Mouse (Mus musculus): Measurements from ENCODE around the gene Mapkapk2.
"Not testable (repeated sequence)": the region's sequence is repeated elsewhere in the genome, so short reads cannot be mapped to it uniquely, and the experiment has no call there.

Mapkapk2 gene

DNA sequence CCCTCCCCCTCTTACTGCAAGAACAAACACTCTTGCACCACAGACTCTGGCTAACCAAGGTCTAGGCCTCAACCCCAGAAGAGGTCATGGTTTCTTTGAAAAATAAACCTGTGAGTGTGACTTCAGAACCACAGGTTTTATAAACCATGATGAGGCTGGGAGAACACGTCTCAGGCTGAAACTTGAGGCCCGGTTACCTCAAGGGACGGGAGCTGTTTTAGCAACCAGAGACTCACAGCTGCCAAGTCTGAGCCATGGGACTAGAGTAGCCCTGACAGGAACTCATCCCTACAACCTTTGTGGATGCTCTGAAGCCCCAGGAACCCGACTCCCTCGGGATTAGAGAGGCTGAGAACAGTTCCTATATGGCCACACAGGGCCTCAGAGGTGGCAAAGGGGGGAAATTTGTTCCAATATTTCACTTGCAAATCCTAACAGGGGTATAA is 48.2 kb downstream of the Mapkapk2 start:
- DNase-seq (ENCODE audit: low spot score in 2 of 2), result no peak

DNA sequence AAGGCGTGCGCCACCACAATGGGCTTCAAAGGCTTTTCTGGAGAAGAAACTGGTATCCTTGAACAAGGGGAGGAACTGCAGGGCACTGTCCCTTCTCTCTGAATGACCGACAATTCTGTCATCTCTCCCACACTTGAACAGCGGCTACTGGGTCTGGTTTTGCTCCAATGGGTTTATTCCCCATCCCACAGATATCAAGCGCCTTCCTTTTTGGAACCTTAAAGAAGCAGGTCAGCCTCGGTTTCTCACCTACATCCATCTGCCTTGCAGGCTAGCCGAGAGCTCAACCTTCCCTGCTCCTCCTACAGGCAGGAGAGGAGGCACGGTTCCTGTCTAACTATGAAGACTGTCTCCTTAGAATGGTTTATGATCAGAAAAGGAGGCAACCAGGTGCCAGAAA is 48.7 kb downstream of the Mapkapk2 start:
- DNase-seq (ENCODE audit: low spot score in 2 of 2), result no peak

DNA sequence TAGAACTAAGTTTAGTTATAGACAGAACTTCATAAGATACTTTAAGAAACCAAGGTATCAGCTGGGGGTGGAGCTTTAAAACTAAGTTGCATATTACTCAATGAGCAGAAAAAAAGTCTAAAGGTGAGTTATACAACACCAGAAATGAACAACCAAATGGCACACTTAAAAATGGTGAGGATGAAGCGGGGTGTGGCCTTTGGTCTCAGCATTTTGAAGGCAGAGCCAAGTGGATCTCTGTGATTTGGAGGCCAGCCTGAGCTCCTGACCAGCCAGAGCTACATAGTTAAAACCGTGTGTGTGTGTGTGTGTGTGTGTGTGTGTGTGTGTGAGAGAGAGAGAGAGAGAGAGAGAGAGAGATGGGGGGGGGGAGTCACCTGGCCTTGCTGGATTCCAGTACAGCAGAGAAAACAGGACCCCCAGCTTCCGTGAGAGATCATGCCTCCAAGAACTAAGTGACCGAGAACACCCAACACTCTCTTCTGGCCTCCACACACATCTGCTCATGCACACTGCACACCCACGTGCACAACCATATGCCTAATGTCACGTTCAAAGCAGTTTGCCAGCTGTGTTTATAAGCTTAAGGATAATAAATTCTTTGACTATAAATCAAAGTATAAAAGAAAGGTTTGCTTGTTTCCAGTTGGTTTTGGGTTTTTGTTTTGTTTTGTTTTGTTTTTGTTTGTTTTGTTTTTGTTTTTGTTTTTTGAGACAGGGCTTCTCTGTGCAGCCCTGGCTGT is 49.3 kb downstream of the Mapkapk2 start:
- no peak for DNase-seq (ENCODE audit: low spot score in 2 of 2)

DNA sequence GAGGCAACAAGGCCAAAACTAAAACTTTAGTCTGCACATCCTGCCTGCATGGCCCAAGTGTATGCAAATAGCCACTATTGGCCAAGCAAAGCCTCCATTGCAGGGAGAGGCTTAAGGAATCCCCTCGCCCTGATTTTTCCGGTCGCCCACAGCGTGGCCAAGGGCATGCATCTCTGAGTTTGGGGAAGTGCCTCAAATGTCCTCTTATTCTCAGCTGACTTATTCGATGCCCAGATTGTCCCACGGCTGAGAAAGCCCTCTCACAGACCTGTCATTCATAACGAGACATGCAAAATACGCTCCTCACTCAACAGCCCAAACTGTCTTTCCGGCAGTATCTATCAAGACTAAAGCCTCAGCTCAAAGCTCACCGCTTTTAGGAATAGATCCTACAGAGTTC is 51.0 kb downstream of the Mapkapk2 start:
- DNase-seq (ENCODE audit: low spot score in 2 of 2), result no peak

DNA sequence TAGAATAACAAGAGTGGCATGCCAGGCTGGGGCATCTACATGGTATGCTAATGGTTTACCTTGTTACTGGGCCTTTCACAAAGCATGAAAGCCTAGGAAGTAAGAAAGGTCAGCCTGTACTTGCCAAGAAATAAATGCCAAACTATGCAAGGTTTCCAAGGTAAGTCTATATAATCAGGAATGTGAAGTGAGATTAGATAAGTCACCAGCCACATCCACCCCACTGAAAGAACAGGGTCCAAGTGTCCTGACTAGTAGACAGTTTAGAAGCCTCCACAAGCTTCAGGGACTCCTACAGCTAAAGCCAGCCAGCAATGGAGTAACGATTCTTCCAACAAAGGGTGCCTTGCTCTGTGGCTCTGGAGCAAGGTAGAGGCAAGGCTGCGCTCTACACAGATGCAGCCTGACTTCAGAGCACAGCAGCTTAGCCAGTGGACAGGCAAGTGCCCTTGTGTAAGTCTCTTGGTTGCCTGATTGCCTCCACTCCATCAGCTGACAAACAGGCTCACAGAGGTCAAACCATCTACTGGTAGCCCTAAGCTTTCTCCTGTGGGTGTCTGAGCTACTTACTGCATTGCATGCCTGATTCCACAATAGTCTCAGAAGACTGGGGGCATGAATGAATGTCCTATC is 51.8 kb downstream of the Mapkapk2 start:
- DNase-seq (ENCODE audit: low spot score in 2 of 2), result no peak

DNA sequence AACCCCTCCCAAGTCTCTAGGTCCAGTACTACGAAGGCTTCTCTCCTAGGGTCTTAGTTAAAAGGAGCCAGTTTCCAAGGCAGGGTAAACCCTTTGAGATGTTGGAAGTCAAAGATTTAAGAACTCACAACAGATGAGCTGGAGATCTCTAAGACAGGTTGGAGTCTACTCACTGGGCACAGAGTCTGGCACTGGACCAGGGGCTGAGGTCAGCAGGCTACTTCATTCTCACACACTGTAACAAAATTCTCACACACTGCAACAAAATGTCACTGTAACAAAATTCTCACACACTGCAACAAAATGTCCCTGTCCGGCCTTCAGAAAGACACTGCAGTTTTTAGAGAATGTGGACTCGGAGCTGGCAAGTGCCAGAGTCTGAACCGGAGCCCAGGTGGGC is 54.0 kb downstream of the Mapkapk2 start:
- no peak for DNase-seq (ENCODE audit: low spot score in 2 of 2)

DNA sequence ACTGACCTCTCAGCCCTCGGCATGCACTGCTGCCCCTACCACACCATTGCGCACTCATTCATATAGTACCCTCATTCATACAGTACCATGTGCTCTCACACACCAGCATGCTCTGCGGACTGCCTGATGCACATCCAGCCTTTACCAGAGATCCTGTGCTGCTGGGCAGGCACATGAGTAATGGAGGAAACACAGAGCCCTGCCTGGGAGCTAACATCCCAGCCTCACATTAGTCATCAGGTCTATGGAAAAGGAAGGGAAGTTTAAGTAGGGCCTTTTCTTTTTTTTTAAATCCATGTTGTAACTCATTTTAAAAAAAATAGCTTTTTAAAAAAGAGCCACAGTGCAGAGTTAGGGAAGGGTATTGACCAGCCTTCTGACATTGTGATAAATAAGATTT is 54.9 kb downstream of the Mapkapk2 start:
- DNase-seq (ENCODE audit: low spot score in 2 of 2), result no peak

DNA sequence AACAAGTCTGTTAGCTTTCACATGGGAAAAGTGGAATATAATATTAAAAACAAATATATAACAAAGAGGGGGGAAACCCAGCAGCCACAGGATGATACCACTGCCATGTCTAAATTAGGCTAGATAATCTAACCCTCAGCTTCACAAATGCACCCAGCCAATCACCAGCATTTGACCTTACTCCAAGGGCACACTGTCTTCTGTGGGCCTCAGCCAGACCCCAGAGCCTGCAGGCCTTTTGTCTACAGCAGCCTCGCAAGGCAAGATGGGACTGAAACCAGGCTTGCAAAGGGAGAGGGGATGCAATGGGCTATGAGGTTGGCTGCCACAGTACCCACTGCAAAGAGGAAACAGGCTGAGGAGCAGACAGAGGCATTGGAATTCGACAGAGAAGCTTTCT is 55.4 kb downstream of the Mapkapk2 start:
- DNase-seq (ENCODE audit: low spot score in 2 of 2), result no peak

DNA sequence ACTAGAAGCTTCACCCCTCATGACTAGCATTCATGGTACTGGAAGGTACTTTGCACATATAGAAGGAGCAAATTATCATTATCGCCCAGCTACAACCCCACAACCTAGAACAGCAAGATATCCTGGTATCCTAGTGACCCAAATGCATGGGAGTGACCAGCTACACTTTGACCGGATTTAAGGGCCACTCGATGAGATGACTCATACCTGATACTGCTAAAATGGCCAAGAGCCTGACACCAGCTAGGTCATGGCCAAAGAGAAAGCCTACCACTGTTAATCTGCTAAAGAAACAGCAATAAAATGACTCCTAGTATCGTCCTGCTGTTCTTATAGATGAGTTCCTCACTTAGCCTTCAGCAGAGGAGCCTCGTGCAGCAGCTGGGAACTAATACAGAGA is 58.1 kb downstream of the Mapkapk2 start:
- no peak for DNase-seq (ENCODE audit: low spot score in 2 of 2)

DNA sequence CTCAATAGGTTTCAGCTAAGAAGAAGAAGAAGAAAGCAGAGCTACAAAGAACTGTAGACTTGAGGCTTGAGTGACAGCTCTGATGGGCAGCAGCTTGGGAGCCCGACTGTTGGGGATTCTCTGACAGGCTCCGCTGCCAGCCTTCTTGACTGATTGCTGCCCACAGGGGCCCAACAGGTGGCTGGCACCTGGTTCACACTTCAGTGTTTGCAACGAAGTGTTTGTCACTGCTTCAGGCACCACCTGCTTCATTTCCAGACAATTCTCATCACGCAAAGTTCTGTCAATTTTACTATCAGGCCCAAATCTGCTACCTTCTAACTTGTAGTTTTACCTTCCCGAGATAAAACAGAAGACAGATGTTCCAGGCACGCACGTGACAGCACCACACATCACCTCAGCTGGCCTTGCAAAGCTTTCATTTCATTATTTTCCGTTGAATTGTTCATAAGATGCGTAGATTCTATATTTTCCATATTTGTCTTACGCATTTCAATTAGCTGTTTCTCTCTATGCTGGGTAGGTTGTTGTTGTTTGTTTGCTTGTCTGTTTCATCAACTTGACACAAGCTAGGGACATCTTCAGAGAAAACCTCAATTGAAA is 59.1 kb downstream of the Mapkapk2 start:
- DNase-seq (ENCODE audit: low spot score in 2 of 2), result no peak

DNA sequence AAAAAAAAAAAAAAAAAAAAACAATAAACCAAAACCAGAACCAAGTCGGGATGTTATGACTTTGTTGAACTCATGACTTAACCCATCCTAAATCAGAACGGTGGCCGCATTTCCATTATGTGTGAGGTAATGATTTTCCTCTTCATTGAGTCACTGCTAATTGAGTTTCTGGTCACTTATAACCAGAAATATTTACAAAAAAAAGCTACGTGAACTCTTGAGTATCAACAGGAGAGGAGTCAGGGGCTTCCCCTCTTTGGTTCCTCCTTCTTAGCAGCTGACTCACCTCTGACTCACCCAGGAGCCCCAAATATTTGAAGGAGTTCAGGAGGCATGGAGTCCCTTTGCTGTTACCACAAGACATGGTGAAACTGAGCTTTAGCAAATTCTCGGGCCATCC is 59.6 kb downstream of the Mapkapk2 start:
- no peak for DNase-seq (ENCODE audit: low spot score in 2 of 2)

DNA sequence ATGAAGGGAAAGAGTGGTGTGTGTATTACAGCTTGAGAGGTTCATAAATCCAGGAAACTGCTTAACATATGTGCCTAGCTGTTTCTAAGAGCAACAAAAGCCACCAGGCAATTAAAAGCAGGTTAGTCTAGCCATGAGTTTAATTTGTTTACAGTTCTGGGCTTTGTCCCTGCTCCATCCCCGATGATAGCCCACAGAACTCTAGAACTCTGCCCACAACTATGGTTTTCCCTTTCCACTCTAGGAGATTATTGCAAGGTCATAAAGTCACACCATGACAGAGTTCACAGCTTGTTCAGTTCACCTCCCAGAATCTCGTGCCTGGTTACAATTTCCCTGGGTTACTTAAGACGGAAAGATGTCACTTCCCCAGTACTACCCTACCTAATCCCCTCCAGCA is 66.4 kb downstream of the Mapkapk2 start:
- DNase-seq (ENCODE audit: low spot score in 2 of 2), result no peak

DNA sequence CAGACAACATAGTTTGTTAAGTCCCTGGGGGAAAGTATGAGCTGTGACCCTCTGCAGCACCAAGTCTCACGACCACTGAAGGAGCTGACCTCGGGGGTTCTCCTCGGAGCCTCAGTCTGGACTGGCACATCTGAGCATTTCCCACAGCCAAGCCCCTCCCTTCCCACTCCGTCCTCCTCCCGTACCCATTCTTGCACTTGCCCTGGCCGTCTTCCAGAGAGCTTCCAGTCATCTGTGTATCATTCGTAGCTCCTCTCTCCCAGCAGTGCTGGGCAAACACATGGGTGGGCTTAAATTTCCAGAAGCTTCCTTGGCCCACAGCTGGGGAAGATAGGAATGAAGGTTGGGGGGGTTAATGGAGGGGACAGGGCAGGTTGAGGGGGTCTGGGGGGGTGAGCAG is 67.4 kb downstream of the Mapkapk2 start:
- DNase-seq (ENCODE audit: low spot score in 2 of 2), result no peak

DNA sequence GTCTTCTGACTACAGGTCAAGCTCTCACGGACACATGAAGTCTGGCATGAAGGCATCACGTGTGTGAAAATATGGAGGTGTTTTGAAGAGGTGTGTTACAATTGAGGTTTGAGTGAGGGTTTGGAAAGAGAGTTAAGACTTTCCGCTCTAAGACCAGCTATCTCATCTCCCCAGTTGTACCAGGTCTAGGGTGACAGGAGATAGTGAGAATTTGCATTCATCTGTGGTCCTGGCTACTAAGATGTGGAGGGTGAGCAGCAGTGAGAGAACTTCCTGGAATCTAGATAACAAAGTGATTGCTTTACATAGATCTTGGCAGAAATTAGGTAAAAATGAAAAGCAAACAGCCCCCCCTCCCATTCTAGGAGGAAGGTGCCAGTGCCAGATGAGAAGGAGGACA is 68.4 kb downstream of the Mapkapk2 start:
- no peak for DNase-seq (ENCODE audit: low spot score in 2 of 2)

DNA sequence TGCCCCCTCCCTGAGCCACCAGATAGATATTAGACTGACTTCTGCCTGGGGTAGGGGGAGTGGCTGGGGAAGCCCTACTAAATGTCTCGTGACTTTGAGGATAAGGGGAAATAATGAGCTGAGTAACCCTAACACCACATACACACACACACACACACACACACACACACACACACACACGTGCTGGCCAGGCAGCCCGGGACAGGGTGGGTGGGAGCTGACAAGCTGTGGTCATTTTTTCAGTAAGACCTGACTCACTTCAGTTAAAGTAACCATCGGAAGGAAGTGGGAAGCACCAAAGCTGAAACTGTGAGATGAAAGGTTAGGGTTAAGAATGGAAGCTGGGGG is 71.8 kb downstream of the Mapkapk2 start:
- no peak for DNase-seq (ENCODE audit: low spot score in 2 of 2)

DNA sequence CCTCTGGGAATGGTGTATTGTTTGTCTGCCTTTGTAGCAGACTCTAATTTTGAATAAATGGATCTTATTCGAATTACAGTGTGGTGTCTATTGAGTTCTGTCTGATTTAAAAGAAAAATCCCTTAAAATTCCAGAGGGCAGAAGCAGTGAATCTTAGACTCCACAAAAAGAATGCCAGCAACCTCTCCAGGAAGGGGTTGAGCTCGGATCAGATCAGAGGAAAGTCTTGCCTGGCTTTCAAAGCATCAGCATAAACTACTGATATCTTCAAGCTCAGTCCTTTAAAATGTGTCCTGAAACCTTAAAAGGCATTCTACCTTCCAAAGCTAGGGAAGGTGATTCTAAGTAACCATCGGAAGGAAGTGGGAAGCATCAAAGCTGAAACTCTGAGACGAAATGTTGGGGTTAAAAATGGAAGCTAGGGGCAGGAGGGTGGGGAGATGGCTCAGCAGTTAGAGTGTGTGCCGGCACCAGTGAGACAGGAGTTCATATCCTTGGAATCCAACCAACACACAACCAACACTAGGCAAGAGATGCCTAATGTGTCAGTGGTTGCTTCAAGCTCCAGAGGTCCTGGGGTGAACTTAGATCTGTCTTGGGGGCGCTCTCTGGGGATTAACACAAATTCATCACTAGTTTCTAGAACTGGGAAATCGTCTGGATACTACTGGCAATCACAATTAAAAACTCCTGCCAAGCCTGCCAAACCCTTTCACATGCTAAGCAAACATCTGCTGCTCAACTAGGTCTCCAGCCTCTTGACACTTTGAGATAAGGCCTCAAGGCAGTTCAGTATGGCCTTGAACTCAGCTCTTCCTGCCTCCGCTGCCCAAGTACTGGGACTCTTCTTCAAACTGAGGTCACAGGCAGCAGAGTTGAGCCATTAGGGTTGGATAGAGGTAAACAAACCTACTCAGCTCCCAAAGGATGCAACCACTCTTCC is 72.5 kb downstream of the Mapkapk2 start:
- no peak for DNase-seq (ENCODE audit: low spot score in 2 of 2)

DNA sequence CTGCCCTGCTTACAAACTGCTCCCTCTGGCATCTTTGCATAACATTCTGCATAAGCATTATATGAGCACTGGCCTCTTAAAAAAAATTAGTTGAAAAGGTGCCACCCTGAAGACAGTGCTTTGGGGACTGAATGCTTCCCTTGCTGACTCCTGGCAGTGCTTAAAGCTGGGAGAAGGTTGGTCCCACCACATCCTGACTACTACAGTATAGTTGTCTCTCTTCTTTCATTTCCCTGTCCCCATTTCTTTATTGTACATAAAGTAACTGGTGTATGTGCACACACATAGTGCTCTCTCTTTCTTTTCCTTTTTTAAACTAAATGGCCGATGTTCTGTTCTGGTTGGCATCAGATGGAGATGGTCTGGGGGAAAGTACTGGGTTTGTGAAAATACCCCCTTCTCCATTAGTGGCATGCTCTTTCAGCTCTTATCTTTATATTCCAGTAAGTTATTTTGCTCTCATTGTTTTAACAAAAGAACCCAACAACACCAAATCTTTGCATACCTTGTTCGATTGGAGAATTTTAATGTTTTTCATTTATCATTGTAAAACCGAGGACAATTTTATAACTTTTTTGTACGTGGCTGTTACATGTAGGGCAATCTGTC is 74.3 kb downstream of the Mapkapk2 start:
- DNase-seq (ENCODE audit: low spot score in 2 of 2), result not testable (repeated sequence)

DNA sequence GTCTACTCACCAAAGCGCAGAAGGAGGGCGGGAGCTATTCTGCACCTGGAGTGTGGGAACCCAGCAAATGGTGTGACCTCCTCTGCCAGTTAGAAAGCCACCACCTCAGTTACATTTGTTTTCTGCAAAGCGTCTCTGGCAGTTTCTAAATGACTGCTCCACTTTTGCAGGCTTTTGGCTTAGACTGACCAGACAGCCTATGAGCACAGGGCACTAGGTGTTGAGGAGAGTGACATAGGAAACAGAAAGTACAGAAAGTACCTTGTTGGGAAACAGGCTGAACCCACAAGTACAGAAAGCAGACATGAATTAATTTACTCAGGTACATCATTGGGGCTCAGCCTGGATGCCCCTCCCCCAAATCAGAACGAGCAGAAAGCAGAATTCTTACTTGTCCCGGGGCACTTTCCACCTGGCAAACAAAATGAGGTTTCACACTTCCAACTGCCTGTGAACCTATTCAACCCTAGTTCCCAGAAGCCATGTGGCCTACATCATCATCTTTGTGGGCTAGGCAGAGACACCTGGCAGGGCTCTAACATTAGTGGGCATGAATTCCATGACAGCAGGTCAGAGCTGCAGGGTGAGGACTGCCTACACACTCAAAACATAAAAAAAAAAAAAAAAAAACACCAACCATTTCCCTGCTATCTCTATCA is 74.9 kb downstream of the Mapkapk2 start:
- DNase-seq (ENCODE audit: low spot score in 2 of 2), result no peak

DNA sequence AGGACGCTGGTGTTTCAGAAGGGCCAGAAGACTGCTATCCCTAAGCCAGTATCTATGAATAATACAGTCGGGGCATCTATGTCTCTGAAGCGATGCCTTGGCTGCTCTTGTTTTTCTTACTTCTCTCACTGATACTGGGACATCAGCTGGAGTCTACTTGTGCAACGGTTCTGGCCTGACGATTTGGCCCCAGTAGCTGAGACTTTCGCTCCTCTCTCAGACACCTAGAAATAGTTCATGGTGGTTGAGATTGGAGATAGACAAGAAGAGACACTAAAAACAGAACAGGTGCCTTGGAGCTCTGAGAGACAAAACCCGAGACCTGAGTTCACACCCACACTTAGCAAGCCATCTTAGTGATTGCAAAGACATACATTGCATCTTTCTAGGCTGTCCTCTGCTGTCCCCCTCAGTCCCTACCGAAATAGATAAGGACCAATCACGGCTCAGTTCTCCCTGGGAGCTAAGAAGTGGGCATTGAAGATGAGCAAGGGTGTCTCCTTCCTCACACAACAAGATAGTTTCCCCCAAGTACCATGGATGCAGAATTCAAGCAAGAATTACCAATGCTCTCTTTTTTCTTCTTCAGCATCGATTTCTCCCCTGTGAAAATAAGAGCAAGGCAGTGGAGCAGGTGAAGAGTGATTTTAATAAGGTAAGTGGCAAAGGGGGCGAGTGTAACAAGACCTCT is 75.6 kb downstream of the Mapkapk2 start:
- no peak for DNase-seq (ENCODE audit: low spot score in 2 of 2)

DNA sequence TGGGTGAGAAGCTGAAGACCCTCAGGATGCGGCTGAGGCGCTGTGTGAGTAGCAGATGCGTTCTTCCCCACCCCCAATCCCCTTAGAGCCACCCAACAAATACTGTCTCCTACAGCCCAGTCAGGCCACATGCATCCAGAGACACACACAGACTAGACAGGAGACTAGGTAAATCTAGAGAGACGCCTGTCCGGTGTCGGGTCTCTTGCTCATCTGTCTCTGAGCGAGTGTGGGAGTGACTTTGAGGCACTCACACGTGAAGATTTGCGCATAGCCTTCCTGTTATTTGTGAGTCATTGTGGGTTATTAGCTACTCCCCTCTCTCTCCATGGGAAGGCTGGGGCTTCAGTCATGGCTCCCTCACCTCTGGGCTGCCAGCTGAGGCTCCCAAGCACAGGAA is 76.2 kb downstream of the Mapkapk2 start:
- no peak for DNase-seq (ENCODE audit: low spot score in 2 of 2)
